Mouse (Mus musculus): ENCODE results near the gene Pkn2. TPM values are rescaled to one million over a fixed set of nuclear protein-coding genes. Genes with fewer than 3 reads are reported as not detected.
A peak's percentile ranks its signal among the peaks of the same experiment; 100 is the strongest.

Pkn2 gene
- polyA plus RNA-seq, 1 experiment, result 7.6 TPM

- DNase-seq (ENCODE audit: low read depth in 1 of 2, low spot score in 2 of 2), result no peak
- Histone ChIP-seq H3K36me3 (ENCODE audit: control insufficient read depth, insufficient read depth, low read length) (no peaks in the 10 kb centered on the region), H3K27ac (ENCODE audit: insufficient read depth, low read length) (peak overlapping the region; percentile 86), H3K27me3 (ENCODE audit: control insufficient read depth, insufficient read depth, low read length) (no peaks in the 10 kb centered on the region), H3K4me3 (ENCODE audit: extremely low read depth, insufficient read depth, insufficient read length) (peak overlapping the region; percentile 98), H3K4me1 (ENCODE audit: control insufficient read depth, insufficient read depth, insufficient read length) (no peaks in the 10 kb centered on the region)
- no peak for TF ChIP-seq CTCF (IDR thresholded peaks at IDR 0.05; ENCODE audit: extremely low read depth, insufficient read depth, insufficient read length, insufficient replicate concordance)
- TF ChIP-seq POLR2A (IDR thresholded peaks at IDR 0.05; ENCODE audit: low read depth, low read length), result no peak
- WGBS, result 1% methylated on average over 28 of the region's 40 CpGs
These were observed 274 bp downstream of the Pkn2 start for GRCm38 (mm10) chr3:142881589-142881871.

DNA sequence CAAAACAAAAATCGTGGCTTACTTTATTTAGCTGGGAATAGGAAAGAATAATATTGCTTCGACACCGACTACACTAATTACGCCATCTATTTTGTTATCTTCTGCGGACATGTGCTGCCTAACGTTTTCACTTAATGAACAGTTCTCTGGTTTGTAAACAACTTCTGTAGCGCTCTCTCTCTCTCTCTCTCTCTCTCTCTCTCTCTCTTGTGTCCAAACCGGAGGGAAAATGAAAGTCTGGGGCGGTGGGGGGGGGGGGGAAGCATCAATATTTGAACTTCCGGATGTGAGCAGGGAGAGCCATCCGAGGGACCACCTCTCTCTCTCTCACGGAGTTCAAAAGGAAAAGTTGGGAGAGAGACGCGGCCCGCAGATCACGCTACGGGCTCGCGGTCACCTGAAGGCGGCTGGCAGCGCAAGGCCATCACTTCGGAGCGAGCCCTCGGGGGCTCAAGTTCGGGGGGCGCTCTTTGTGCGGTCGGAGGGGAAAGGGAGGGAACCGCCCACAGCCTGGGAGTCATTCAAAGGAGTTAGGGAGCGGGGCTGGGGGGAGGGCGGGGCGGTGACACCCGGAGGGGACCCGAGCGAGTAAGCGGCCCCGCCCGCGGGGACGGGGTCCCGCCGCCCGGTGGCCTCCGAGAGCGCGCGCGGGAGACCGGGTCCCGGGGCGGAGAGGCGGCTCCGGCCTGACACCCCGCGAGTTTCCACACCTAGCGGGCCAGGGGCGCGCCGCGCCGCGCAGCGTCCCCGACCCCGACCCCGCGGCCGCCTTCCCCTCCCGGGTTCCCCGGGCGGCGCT is 815 bp downstream of the Pkn2 start:
- WGBS, result under 1% methylated on average over 71 of the region's 72 CpGs

GRCm38 (mm10) chr3:142863236-142863635 is 18.6 kb downstream of the Pkn2 start:
- TF ChIP-seq POLR2A (IDR thresholded peaks at IDR 0.05; ENCODE audit: low read depth, low read length) (no peak), CTCF (IDR thresholded peaks at IDR 0.05; ENCODE audit: extremely low read depth, insufficient read depth, insufficient read length, insufficient replicate concordance) (no peak)
- H3K36me3 ChIP-seq (ENCODE audit: control insufficient read depth, insufficient read depth, low read length), result no peaks in the 10 kb centered on the region
- WGBS, result 11% methylated on average over 2 of the region's 2 CpGs
- peaks cover 6% of the 10 kb centered on the region; the same call in 1 of the 2 replicates for H3K4me1 ChIP-seq (ENCODE audit: control insufficient read depth, insufficient read depth, insufficient read length)
- no peak overlapping the region for H3K4me3 ChIP-seq (ENCODE audit: extremely low read depth, insufficient read depth, insufficient read length)
- H3K27ac ChIP-seq (ENCODE audit: insufficient read depth, low read length), result no peak overlapping the region
- no peak for DNase-seq (ENCODE audit: low read depth in 1 of 2, low spot score in 2 of 2)
- H3K27me3 ChIP-seq (ENCODE audit: control insufficient read depth, insufficient read depth, low read length), result no peaks in the 10 kb centered on the region

More for the DNA sequence above, 815 bp downstream of the Pkn2 start:
- no peak for TF ChIP-seq CTCF (IDR thresholded peaks at IDR 0.05; ENCODE audit: extremely low read depth, insufficient read depth, insufficient read length, insufficient replicate concordance)
- no peak for TF ChIP-seq POLR2A (IDR thresholded peaks at IDR 0.05; ENCODE audit: low read depth, low read length)
- H3K27me3 ChIP-seq (ENCODE audit: control insufficient read depth, insufficient read depth, low read length), result no peaks in the 10 kb centered on the region
- peak overlapping the region; percentile 86 for H3K27ac ChIP-seq (ENCODE audit: insufficient read depth, low read length)
- H3K4me1 ChIP-seq (ENCODE audit: control insufficient read depth, insufficient read depth, insufficient read length), result no peaks in the 10 kb centered on the region
- peak in 1 of 2 experiments; percentile 32 for DNase-seq (ENCODE audit: low read depth in 1 of 2, low spot score in 2 of 2)
- peak overlapping the region; percentile 98 for H3K4me3 ChIP-seq (ENCODE audit: extremely low read depth, insufficient read depth, insufficient read length)
- no peaks in the 10 kb centered on the region for H3K36me3 ChIP-seq (ENCODE audit: control insufficient read depth, insufficient read depth, low read length)

- 75% methylated on average over 3 of the region's 3 CpGs for WGBS
These were observed 25.0 kb downstream of the Pkn2 start for GRCm38 (mm10) chr3:142856832-142857231.

DNA sequence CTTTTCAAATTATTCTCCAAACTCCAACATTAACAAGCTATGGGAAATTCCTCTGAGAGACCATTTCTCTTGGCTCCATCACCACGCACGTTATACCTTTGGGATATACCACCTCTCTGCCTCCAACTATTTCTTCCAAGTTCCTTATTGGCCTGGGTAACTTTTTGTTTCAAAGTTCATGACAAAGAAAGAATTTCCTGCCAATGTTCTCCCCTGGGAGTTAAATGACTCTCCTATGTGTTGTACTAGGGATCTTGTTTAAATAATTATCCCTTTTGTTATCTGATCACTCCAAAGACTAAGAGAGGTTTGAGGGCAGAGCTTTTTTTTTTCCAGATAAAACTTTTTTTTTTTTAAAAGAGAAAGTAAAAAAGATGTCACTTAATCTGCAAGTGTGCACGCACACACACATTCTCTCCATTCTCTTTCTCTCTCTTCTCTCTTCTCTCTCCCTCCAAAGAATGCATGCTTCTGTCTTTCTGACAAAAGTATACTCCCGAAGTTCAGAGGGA is 25.8 kb downstream of the Pkn2 start:
- Histone ChIP-seq H3K4me1 (ENCODE audit: control insufficient read depth, insufficient read depth, insufficient read length) (peaks cover 4% of the 10 kb centered on the region; the same call in 1 of the 2 replicates), H3K27ac (ENCODE audit: insufficient read depth, low read length) (no peak overlapping the region), H3K36me3 (ENCODE audit: control insufficient read depth, insufficient read depth, low read length) (no peaks in the 10 kb centered on the region; the same call in 1 of the 2 replicates), H3K27me3 (ENCODE audit: control insufficient read depth, insufficient read depth, low read length) (no peaks in the 10 kb centered on the region), H3K4me3 (ENCODE audit: extremely low read depth, insufficient read depth, insufficient read length) (no peak overlapping the region)
- WGBS, result 73% methylated on average over 4 of the region's 4 CpGs
- TF ChIP-seq CTCF (IDR thresholded peaks at IDR 0.05; ENCODE audit: extremely low read depth, insufficient read depth, insufficient read length, insufficient replicate concordance) (no peak), POLR2A (IDR thresholded peaks at IDR 0.05; ENCODE audit: low read depth, low read length) (no peak)
- DNase-seq (ENCODE audit: low read depth in 1 of 2, low spot score in 2 of 2), result no peak

More at GRCm38 (mm10) chr3:142856832-142857231, 25.0 kb downstream of the Pkn2 start:
- Histone ChIP-seq H3K4me1 (ENCODE audit: control insufficient read depth, insufficient read depth, insufficient read length) (peaks cover 4% of the 10 kb centered on the region; the same call in 1 of the 2 replicates), H3K27ac (ENCODE audit: insufficient read depth, low read length) (no peak overlapping the region), H3K27me3 (ENCODE audit: control insufficient read depth, insufficient read depth, low read length) (no peaks in the 10 kb centered on the region), H3K36me3 (ENCODE audit: control insufficient read depth, insufficient read depth, low read length) (no peaks in the 10 kb centered on the region; the same call in 1 of the 2 replicates), H3K4me3 (ENCODE audit: extremely low read depth, insufficient read depth, insufficient read length) (no peak overlapping the region)
- DNase-seq (ENCODE audit: low read depth in 1 of 2, low spot score in 2 of 2), result no peak
- TF ChIP-seq POLR2A (IDR thresholded peaks at IDR 0.05; ENCODE audit: low read depth, low read length) (no peak), CTCF (IDR thresholded peaks at IDR 0.05; ENCODE audit: extremely low read depth, insufficient read depth, insufficient read length, insufficient replicate concordance) (no peak)

DNA sequence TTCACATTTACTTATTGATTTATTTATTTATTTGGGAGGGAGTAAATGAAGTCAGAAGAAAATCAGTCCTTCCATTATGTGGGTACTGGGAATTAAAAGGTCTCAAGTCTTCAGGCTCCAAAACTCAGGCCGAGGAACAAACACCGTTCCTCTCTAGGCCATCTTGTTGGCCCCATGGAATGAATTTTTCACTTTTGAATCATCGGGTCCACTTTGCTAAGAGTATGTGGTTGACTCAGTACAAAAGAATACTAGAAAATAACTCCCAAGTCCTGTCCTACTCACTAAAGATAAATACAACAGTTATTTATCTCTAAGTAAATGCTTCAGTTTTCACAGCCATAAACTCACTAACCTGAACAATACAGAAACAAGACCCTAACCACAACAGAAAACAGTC is 28.9 kb downstream of the Pkn2 start:
- TF ChIP-seq CTCF (IDR thresholded peaks at IDR 0.05; ENCODE audit: extremely low read depth, insufficient read depth, insufficient read length, insufficient replicate concordance), result no peak
- TF ChIP-seq POLR2A (IDR thresholded peaks at IDR 0.05; ENCODE audit: low read depth, low read length), result no peak
- H3K4me1 ChIP-seq (ENCODE audit: control insufficient read depth, insufficient read depth, insufficient read length), result peaks cover 4% of the 10 kb centered on the region; the same call in 1 of the 2 replicates
- H3K4me3 ChIP-seq (ENCODE audit: extremely low read depth, insufficient read depth, insufficient read length), result no peak overlapping the region
- H3K36me3 ChIP-seq (ENCODE audit: control insufficient read depth, insufficient read depth, low read length), result no peaks in the 10 kb centered on the region; the same call in 1 of the 2 replicates
- 93% methylated on average over 3 of the region's 3 CpGs for WGBS
- no peaks in the 10 kb centered on the region for H3K27me3 ChIP-seq (ENCODE audit: control insufficient read depth, insufficient read depth, low read length)
- DNase-seq (ENCODE audit: low read depth in 1 of 2, low spot score in 2 of 2), result no peak
- no peak overlapping the region for H3K27ac ChIP-seq (ENCODE audit: insufficient read depth, low read length)

DNA sequence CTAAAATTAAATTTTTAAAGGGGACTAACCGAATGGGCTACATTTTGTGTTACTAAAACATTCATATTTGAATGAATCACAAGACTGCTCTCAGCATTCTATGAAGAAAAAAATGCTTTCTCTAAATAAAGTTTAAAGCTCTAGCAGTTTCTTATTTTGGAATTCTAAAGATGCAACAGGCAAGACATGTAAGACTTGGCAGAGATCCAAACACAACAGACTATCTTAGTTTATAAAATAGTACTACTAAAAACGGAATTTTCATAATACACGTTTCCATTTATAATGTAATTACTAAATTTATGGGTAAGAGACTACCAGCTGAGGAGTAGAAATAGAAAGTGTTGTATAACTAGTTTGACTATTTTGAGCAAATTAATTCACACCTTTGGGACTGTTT is 30.2 kb downstream of the Pkn2 start:
- no peak for TF ChIP-seq CTCF (IDR thresholded peaks at IDR 0.05; ENCODE audit: extremely low read depth, insufficient read depth, insufficient read length, insufficient replicate concordance)
- no peak for TF ChIP-seq POLR2A (IDR thresholded peaks at IDR 0.05; ENCODE audit: low read depth, low read length)
- whole genome bisulfite sequencing, result 80% methylated on average over 3 of the region's 3 CpGs
- Histone ChIP-seq H3K27ac (ENCODE audit: insufficient read depth, low read length) (no peak overlapping the region), H3K27me3 (ENCODE audit: control insufficient read depth, insufficient read depth, low read length) (no peaks in the 10 kb centered on the region), H3K4me3 (ENCODE audit: extremely low read depth, insufficient read depth, insufficient read length) (no peak overlapping the region), H3K4me1 (ENCODE audit: control insufficient read depth, insufficient read depth, insufficient read length) (peaks cover 4% of the 10 kb centered on the region; the same call in 1 of the 2 replicates), H3K36me3 (ENCODE audit: control insufficient read depth, insufficient read depth, low read length) (no peaks in the 10 kb centered on the region; the same call in 1 of the 2 replicates)
- no peak for DNase-seq (ENCODE audit: low read depth in 1 of 2, low spot score in 2 of 2)

Data from spleen, adult 2 months (tissue).